Mouse (Mus musculus) mouse trophoblast stem cell (cell line): Measurements from ENCODE around the gene Pp2d1.
"Not testable (repeated sequence)": the region's sequence is repeated elsewhere in the genome, so short reads cannot be mapped to it uniquely, and the experiment has no call there.

Experiments used
- in situ Hi-C, 2 experiments: fragments of 300-500 bp; cut with MseI, MboI; formaldehyde crosslinking; loops; 2 replicates in 1 of 2; 3 replicates in 1 of 2; pipeline ENCODE4 v1.15.1; 2025

Pp2d1 gene

DNA sequence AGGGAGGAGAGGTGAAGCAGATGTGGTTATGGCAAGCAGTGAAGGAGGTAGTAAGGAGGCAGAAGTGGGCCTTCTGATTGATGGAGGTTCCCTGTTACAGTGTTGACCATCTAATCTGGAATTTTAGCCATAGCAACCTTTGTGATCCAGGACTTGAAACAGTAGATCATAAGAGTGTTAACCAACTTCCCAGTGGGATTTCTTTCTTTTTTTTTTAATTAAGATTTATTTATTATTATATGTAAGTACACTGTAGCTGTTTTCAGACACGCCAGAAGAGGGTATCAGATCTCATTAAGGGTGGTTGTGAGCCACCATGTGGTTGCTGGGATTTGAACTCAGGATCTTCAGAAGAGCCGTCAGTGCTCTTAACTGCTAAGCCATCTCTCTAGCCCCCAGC lies at the start of gene Pp2d1:
Gene Pp2d1 (minus strand): TSS at position 101 of the 400 bp plus-strand sequence.
- in situ Hi-C loops: not testable (repeated sequence)

- in situ Hi-C loops: no loop called here
Measured at GRCm38 (mm10) chr17:53588097-53588855, 49.0 kb upstream of the Pp2d1 start.

GRCm38 (mm10) chr17:53587074-53587851 lies 48.0 kb upstream of the Pp2d1 start:
- in situ Hi-C loops: no loop called here

DNA sequence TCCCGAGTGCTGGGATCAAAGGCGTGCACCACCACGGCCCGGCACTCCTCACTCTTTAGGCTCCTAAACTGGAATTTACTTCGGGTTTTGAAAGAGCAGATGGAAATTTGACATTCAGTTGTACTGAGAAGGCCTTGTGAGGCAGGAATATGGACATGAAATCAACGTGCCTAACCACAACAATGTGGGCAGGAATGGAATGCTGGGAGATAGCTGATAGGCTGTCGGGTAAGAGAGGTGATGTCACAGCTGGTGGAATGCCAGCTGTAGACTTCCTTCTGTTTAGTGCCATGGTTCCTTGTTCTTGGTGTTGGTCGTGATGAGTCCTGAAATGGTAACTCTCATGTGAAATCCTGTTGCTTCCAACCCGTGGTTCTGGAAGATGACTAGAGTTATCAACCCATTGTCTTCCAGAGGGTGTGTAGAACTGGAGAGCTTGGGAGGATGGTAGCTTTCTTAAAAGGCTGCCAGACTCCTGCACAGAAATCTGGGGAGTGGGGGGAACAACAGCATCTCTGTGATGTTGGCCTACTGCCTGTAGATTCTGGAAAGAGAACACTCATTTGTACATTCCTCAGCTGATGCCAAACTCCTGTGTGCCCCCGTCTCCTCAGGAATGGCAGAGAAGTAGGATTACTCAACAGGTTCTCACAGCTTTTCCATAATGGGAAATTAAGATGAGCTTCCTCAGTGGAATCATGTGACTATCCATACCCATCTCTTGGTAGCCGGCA lies 44.8 kb upstream of the Pp2d1 start:
- in situ Hi-C loops: no loop called here

GRCm38 (mm10) chr17:53582805-53583204 lies 43.6 kb upstream of the Pp2d1 start:
- in situ Hi-C loops: no loop called here

DNA sequence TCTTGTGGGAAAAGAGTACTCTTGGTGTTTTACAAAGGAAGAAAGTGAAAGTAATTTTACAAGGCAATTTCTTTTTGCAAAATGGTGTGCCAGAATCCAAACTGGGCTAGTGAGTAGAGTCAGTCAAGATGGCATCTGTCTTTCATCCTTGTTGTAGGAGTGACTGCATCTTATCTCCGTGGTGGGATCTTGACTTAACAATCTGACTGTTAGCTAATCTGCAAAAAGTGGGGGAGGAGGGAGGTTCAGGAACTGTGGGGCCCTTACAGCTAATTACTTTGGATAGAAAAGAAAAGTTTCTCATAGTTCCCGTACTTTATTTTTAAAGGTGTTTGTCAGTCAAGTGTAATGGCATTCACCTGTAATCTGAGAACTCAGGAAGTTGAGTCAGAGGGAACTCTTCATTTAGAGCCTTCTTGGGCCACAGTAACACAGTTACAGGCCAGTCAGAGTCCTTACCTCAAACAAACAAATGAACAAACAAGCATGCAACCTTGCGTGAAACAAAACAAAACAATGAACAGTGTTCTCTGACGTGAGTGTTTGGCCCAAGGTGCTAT lies 42.9 kb upstream of the Pp2d1 start:
- in situ Hi-C loops: no loop called here

GRCm38 (mm10) chr17:53580237-53580636 lies 41.0 kb upstream of the Pp2d1 start:
- in situ Hi-C loops: no loop called here

- in situ Hi-C loops: no loop called here
Measured at GRCm38 (mm10) chr17:53579612-53580011, 40.4 kb upstream of the Pp2d1 start.

DNA sequence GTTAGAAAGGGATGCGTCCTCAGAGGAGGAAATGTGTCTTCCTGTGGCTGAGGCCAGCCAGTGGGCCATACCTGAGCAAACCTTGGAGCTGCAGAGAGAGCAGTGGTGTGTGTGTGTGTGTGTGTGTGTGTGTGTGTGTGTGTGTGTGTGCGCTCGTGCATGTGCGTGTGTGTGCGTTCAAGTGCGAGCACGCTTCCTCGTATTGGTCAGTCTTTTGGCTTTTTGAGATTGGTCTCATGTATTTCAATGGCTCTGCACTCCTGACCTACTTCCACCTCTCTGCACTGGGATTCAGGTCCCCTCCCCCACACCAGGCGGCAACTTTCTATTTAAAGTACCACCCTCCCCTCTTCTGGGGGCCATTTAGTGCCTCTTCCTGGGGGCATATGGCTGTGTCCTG lies 39.5 kb upstream of the Pp2d1 start:
- in situ Hi-C loops: no loop called here

GRCm38 (mm10) chr17:53578249-53578648 lies 39.0 kb upstream of the Pp2d1 start:
- in situ Hi-C loops: no loop called here

DNA sequence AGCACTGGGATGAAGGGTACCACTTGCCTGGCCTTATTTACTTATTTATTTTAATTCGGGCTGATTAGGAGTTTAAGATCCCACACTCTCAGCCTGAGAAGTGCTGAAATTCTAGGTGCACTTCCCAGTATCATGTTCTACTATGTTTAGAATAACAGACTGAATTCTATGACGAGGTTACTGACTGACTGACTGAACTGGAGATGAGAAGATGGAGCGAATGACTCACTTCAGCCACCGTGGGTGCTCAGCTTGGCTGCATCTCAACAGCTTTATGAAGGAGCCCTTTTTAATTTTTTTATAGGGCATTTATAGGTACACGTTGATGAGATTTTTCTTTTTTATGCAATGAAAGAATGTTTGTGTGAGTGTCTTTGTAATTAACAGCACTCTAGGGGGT lies 38.5 kb upstream of the Pp2d1 start:
- in situ Hi-C loops: no loop called here

- in situ Hi-C loops: no loop called here
Measured at GRCm38 (mm10) chr17:53577151-53577550, 37.9 kb upstream of the Pp2d1 start.

- in situ Hi-C loops: no loop called here
Measured at GRCm38 (mm10) chr17:53573019-53573556, 33.8 kb upstream of the Pp2d1 start.

GRCm38 (mm10) chr17:53570932-53571331 lies 31.7 kb upstream of the Pp2d1 start:
- in situ Hi-C loops: not testable (repeated sequence)

DNA sequence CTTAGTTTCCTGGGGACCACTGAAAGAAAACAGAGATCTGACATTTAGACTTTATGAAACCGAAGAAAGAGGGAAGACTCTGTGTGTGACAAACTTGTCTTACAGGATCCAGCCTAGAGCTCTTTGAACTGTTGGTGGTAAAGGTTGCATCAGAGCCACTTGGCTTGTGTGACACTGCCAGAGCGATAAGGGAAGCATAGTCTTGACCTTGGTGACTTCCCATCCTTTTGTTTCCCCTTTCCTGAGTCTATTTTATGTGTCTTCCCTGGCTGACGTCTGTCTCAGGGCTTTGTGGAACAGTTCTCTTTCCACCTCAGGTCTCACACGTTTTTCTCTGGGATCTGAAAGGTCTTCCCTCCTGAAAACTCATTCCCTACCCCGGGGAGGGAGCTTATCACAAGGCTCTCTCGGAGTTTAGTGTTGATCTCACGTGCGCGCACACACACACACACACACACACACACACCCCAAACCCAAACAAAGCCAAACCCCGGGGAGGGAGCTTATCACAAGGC lies 31.2 kb upstream of the Pp2d1 start:
- in situ Hi-C loops: no loop called here

DNA sequence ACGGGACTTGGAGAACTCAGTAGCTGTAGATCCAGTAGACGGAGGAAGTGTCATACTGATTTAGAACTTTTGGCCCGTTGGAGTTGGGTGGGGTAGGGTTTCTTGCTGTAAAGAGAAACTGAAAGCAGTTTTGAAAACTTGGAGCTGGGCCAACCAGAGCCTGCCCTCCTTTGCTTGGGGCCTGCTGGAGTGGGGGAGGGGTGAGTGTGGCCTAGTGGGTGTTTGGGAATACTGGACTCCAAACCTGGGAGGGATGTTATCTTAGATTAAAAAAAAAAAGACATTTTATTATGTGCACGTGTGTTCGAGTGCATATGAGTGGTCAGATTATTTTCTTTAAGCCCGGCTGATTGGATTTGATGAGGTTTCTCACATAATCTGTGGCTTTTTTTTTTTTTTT lies 30.6 kb upstream of the Pp2d1 start:
- in situ Hi-C loops: no loop called here

DNA sequence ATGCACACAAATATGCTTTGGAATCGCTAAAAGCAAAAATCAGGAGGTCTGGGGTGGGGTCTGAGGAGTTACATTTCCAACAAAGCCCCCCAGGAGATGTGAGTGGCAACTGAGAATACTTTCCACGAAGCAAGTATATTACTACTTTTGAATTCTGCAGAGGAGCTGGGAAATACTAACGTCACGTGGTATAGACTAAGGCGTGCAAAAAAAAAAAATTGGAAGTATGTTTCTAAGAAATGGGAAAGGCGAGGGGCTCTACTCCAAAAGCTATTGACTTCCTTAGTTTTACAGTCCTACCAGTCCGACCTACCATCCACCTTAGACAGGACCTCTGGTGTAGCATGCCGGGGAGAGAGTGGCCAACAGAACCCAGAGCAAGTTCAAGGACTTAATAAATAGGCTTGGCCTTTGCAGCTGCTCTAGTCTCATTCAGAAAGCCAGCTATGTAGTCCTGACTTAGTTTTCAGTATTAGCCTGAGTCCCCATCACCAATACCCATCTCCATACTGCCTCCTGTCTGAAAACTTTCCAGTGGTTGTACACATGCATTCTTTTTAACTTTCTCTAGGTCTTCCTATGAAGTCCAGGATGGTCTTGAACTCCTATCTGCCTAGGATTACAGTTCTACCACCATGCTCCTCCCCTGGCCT lies 29.6 kb upstream of the Pp2d1 start:
- in situ Hi-C loops: no loop called here

- in situ Hi-C loops: no loop called here
Measured at GRCm38 (mm10) chr17:53568118-53568517, 28.9 kb upstream of the Pp2d1 start.

DNA sequence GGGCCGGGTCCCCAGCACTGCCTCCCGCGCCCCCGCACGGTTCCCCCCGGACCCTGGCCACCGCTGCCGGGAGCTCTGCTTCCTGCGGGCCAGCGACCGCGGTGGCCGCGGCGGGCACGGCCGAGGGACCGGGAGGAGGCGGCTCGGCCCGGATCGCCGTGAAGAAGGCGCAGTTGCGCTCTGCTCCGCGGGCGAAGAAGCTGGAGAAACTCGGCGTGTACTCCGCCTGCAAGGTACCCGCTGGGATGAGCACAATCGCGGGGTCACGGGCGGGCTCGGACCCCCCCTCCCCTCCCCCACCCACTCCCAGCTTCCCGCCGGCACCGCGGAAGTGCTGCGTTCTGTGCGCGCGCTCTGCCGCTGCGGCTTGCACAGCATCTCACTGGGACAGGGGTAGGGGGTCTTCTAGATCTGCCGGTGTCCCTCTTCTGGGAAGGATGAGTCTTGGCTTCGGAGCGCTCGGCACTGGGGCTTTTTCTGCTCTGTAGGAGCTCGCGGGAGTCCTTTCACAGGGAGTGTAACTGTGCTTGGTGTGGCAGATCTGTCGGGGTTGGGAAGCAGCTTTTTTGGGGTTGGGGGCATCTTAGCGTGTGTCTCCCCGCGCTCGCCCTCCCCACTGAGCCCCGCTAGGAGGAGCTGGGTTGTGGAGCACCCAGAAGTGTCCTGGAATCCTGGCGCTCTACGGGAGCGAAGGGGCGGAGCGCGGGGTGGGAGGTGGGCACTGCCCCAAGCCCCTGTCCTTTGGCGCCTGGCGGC lies 28.3 kb upstream of the Pp2d1 start:
- in situ Hi-C loops: no loop called here

- in situ Hi-C loops: no loop called here
Measured at GRCm38 (mm10) chr17:53566919-53567345, 27.7 kb upstream of the Pp2d1 start.
